Mouse (Mus musculus): ENCODE measurements around the gene Muc4.
A peak's percentile ranks its signal among the peaks of the same experiment; 100 is the strongest.

The Muc4 gene

GRCm38 (mm10) chr16:32803901-32804300 lies 68.2 kb downstream of the Muc4 start:
- no peak for DNase-seq (ENCODE audit: low spot score)

- no peak for DNase-seq (ENCODE audit: low spot score)
These were observed 69.5 kb downstream of the Muc4 start for GRCm38 (mm10) chr16:32805151-32805550.

GRCm38 (mm10) chr16:32807408-32808185 lies 71.9 kb downstream of the Muc4 start:
- no peak for DNase-seq (ENCODE audit: low spot score)

GRCm38 (mm10) chr16:32810321-32810720 lies 74.6 kb downstream of the Muc4 start, which contains the start of gene Smbd1:
Gene Smbd1 (minus strand): TSS chr16:32810477.
- DNase-seq (ENCODE audit: low spot score) = no peak

- DNase-seq (ENCODE audit: low spot score) = peak; percentile 62
These were observed 77.2 kb downstream of the Muc4 start for GRCm38 (mm10) chr16:32812888-32813361.

GRCm38 (mm10) chr16:32813362-32813761 lies 77.7 kb downstream of the Muc4 start:
- DNase-seq (ENCODE audit: low spot score) = no peak

GRCm38 (mm10) chr16:32813771-32814170 lies 78.1 kb downstream of the Muc4 start:
- DNase-seq (ENCODE audit: low spot score) = no peak

- no peak for DNase-seq (ENCODE audit: low spot score)
These were observed 78.9 kb downstream of the Muc4 start for GRCm38 (mm10) chr16:32814539-32814938.

- no peak for DNase-seq (ENCODE audit: low spot score)
These were observed 79.5 kb downstream of the Muc4 start for GRCm38 (mm10) chr16:32815160-32815605.

GRCm38 (mm10) chr16:32818036-32818435 lies 82.3 kb downstream of the Muc4 start:
- no peak for DNase-seq (ENCODE audit: low spot score)

GRCm38 (mm10) chr16:32818441-32818840 lies 82.8 kb downstream of the Muc4 start:
- DNase-seq (ENCODE audit: low spot score) = no peak

GRCm38 (mm10) chr16:32821772-32822449 lies 86.2 kb downstream of the Muc4 start:
- DNase-seq (ENCODE audit: low spot score) = no peak

- no peak for DNase-seq (ENCODE audit: low spot score)
These were observed 86.8 kb downstream of the Muc4 start for GRCm38 (mm10) chr16:32822450-32822827.

- no peak for DNase-seq (ENCODE audit: low spot score)
These were observed 87.2 kb downstream of the Muc4 start for GRCm38 (mm10) chr16:32822881-32823280.

GRCm38 (mm10) chr16:32823487-32823886 lies 87.8 kb downstream of the Muc4 start:
- DNase-seq (ENCODE audit: low spot score) = no peak

GRCm38 (mm10) chr16:32824061-32824460 lies 88.4 kb downstream of the Muc4 start:
- no peak for DNase-seq (ENCODE audit: low spot score)

GRCm38 (mm10) chr16:32825380-32825779 lies 89.7 kb downstream of the Muc4 start:
- DNase-seq (ENCODE audit: low spot score) = no peak

- no peak for DNase-seq (ENCODE audit: low spot score)
These were observed 90.8 kb downstream of the Muc4 start for GRCm38 (mm10) chr16:32826521-32826920.

- no peak for DNase-seq (ENCODE audit: low spot score)
These were observed 93.4 kb downstream of the Muc4 start for GRCm38 (mm10) chr16:32829104-32829503.

- no peak for DNase-seq (ENCODE audit: low spot score)
These were observed 95.8 kb downstream of the Muc4 start for GRCm38 (mm10) chr16:32831501-32831900.
